Mouse (Mus musculus) gastrocnemius, postnatal 14 days (tissue): ENCODE measurements around the gene Sgsm1. TPM values are rescaled to one million over a fixed set of nuclear protein-coding genes. Genes with fewer than 3 reads are reported as not detected.
A peak's percentile ranks its signal among the peaks of the same experiment; 100 is the strongest.

Experiments used
- DNase-seq: peaks from one replicate; pipeline ENCODE4 v3.0.0; 2021; ENCODE audit warnings: mixed read lengths
- intact Hi-C: fragments of 180-260 bp; cut with DNase I; formaldehyde crosslinking; loops from one replicate; pipeline ENCODE4 v1.15.1; 2025; ENCODE audit warnings: low total_unique reads
- total RNA-seq, 2 experiments: library from RNA; stranded (reverse); gene quantifications; 2 replicates each; pipeline ENCODE4 v1.2.3; 2021

The Sgsm1 gene
- total RNA-seq, 2 experiments from 2014 or later: 0.62 to 0.70 TPM

GRCm38 (mm10) chr5:113329463-113329862 lies 18.9 kb upstream of the Sgsm1 start:
- intact Hi-C loops: no loop called here
- DNase-seq: no peak

- intact Hi-C loops: no loop called here
- DNase-seq: peak; percentile 68
These were observed 13.4 kb upstream of the Sgsm1 start for GRCm38 (mm10) chr5:113323784-113324638.

GRCm38 (mm10) chr5:113313998-113314397 lies 3.4 kb upstream of the Sgsm1 start:
- intact Hi-C loops: no loop called here
- DNase-seq: peak; percentile 73

- no peak for DNase-seq
- intact Hi-C loops: no loop called here
These were observed 852 bp downstream of the Sgsm1 start for GRCm38 (mm10) chr5:113309491-113310376.

- intact Hi-C loops: no loop called here
- no peak for DNase-seq
These were observed 3.7 kb downstream of the Sgsm1 start for GRCm38 (mm10) chr5:113306750-113307477.

- no peak for DNase-seq
- intact Hi-C loops: no loop called here
These were observed 6.1 kb downstream of the Sgsm1 start for GRCm38 (mm10) chr5:113304527-113304926.

GRCm38 (mm10) chr5:113301841-113302240 lies 8.7 kb downstream of the Sgsm1 start:
- DNase-seq: no peak
- intact Hi-C loops: no loop called here

GRCm38 (mm10) chr5:113300148-113300889 lies 10.3 kb downstream of the Sgsm1 start:
- no peak for DNase-seq
- intact Hi-C loops: no loop called here

- intact Hi-C loops: no loop called here
- DNase-seq: no peak
These were observed 11.2 kb downstream of the Sgsm1 start for GRCm38 (mm10) chr5:113299433-113299832.

- intact Hi-C loops: no loop called here
- DNase-seq: no peak
These were observed 11.8 kb downstream of the Sgsm1 start for GRCm38 (mm10) chr5:113298826-113299225.

- no peak for DNase-seq
- intact Hi-C loops: no loop called here
These were observed 12.5 kb downstream of the Sgsm1 start for GRCm38 (mm10) chr5:113298040-113298439.

GRCm38 (mm10) chr5:113295791-113296190 lies 14.8 kb downstream of the Sgsm1 start:
- DNase-seq: no peak
- intact Hi-C loops: no loop called here

- no peak for DNase-seq
- intact Hi-C loops: no loop called here
These were observed 16.0 kb downstream of the Sgsm1 start for GRCm38 (mm10) chr5:113294575-113294974.

- intact Hi-C loops: no loop called here
- no peak for DNase-seq
These were observed 17.1 kb downstream of the Sgsm1 start for GRCm38 (mm10) chr5:113293446-113293845.

- no peak for DNase-seq
- intact Hi-C loops: no loop called here
These were observed 17.8 kb downstream of the Sgsm1 start for GRCm38 (mm10) chr5:113292832-113293231.

GRCm38 (mm10) chr5:113292179-113292578 lies 18.4 kb downstream of the Sgsm1 start:
- DNase-seq: no peak
- intact Hi-C loops: no loop called here

- intact Hi-C loops: no loop called here
- no peak for DNase-seq
These were observed 19.5 kb downstream of the Sgsm1 start for GRCm38 (mm10) chr5:113291125-113291524.

GRCm38 (mm10) chr5:113290149-113290548 lies 20.4 kb downstream of the Sgsm1 start:
- intact Hi-C loops: no loop called here

GRCm38 (mm10) chr5:113288490-113288889 lies 22.1 kb downstream of the Sgsm1 start:
- intact Hi-C loops: no loop called here
- DNase-seq: no peak

More at GRCm38 (mm10) chr5:113290149-113290548, 20.4 kb downstream of the Sgsm1 start:
- no peak for DNase-seq
